Mouse (Mus musculus) lung, adult 2 months (tissue): ENCODE results near the gene Ephb1. TPM values are rescaled to one million over a fixed set of nuclear protein-coding genes. Genes with fewer than 3 reads are reported as not detected.

ENCODE experiments used
- DNase-seq: peaks from one replicate; pipeline ENCODE4 v3.0.0; 2022
- H3K4me1 ChIP-seq: fragments of 200-500 bp; 2 replicates; pipeline ENCODE4 v1.6.1; 2011; ENCODE audit warnings: low read length; ENCODE audit not compliant: control insufficient read depth, insufficient read depth
- H3K4me3 ChIP-seq: fragments of 200-500 bp; replicated peaks from 2 replicates; pipeline ENCODE3; 2011; ENCODE audit warnings: low read depth, mild to moderate bottlenecking, control low read depth, low read length; ENCODE audit errors: extremely low read depth
- CTCF ChIP-seq: fragments of 200-500 bp; IDR thresholded peaks from 2 replicates; pipeline ENCODE4 v1.5.1; 2011; ENCODE audit warnings: mild to moderate bottlenecking, low read length, control low read depth; ENCODE audit not compliant: insufficient read depth
- POLR2A ChIP-seq: fragments of 200-500 bp; IDR thresholded peaks from 2 replicates; pipeline ENCODE4 v1.6.1; 2011; ENCODE audit warnings: low read depth, mild to moderate bottlenecking, control low read depth, low read length, borderline replicate concordance; ENCODE audit errors: extremely low read depth
- WGBS: fragments of 180-500 bp; shearing (Covaris S2); methylation state at CpG from one replicate; pipeline ENCODE4 v1.1.7; 2018; 5-methylcytosine and 5-hydroxymethylcytosine counted together
- polyA plus RNA-seq: library from polyadenylated mRNA; depleted of rRNA; stranded (reverse); fragments of >200 nt; gene quantifications from 2 replicates; pipeline ENCODE4 v1.2.3, GENCODE M21; 2012

The Ephb1 gene
- polyA plus RNA-seq, 1 experiment: 1.1 TPM

DNA sequence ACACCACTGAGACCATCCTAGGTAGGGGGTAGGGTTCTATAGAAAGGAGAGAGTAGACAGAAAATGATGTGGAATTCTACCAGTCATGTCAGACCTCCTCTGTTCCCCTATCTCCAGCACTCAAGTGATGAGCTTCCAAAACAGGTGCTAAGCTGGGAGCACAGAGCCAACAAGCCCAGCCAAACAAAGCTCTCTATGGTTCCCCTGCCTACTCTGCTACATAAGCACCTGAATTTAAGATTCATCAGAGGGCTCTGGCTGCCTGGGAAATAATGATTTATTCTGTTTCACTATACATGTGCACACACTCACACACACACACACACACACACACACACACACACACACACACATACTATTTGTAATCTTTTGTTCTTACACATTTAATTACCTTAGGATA, 216.3 kb downstream of the Ephb1 start:
- DNase-seq: no peak
- Histone ChIP-seq H3K4me3 (no peak overlapping the region), H3K4me1 (no peaks in the 10 kb centered on the region)
- TF ChIP-seq POLR2A (no peak), CTCF (no peak)

DNA sequence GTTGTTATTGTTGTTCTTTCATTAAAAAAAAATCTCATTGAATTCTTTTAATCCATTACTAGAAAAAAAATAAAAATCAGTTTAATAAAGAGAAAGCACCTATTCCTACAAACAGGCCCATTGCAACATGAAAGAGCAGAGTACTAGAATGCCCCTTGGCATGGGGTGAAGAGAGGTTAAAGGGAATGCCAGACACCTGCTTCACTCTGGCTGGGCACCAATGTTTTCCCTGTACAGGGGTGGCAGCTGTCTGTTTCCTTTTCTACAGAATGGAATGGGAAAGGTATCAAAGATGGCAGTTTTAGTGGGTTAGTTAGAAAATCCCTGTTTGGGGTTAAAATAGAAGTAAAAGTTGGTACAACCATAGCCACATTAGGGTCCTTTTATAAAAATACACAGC, 224.0 kb downstream of the Ephb1 start:
- no peak overlapping the region for H3K4me3 ChIP-seq
- no peak for DNase-seq
- H3K4me1 ChIP-seq: no peaks in the 10 kb centered on the region
- TF ChIP-seq CTCF: no peak
- no peak for TF ChIP-seq POLR2A

DNA sequence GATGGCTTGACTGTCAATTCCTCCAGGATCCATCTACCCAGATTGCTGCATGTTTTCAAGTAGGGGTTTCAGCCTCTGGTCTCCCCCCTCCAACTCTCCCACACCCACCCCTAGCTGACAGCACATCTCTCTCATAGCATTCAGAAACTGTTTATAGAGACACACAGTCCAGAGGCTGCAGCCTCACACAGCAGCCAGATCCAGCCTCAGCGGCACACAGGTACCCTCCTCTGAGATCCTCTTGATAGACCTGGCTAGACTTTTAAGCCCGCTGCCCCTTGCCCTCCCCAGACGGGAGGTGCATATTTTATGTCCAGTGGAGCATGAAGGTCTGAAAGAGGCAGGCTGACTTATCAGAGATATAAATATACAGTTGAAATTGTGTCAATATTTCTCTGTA, 228.0 kb downstream of the Ephb1 start:
- WGBS: 43% methylated on average over 3 of the region's 3 CpGs
- Histone ChIP-seq H3K4me1 (no peaks in the 10 kb centered on the region), H3K4me3 (no peak overlapping the region)
- no peak for DNase-seq
- no peak for TF ChIP-seq POLR2A
- no peak for TF ChIP-seq CTCF

DNA sequence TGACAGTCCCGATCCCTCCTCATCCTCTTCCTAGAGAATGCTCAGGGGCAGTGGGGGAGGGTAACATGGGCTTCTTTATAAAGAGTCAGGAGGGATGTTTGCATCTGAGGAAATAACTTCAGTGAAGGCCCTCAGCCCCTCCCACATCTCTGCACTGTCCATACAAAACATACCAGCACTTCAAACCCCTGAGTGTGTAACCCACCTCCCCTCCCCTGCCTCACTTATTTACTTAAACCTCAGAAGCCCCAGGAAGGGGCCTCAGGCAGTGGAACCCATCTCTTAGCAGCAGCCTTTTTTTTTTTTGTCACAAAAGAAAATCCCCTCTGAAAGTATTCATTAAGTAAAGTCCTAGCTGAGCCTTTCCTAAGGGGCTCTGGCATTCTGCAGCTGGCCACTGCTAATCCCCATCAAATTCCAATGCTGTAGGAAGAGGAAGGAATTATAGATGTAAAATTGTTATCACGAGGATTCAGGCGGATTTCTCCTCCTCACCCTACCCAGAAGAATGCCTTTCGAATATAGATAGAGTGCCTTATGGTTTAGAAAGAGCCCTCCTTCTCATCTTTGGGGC, 231.5 kb downstream of the Ephb1 start:
- DNase-seq: no peak
- 39% methylated on average over 4 of the region's 4 CpGs for WGBS
- TF ChIP-seq CTCF (no peak), POLR2A (no peak)
- H3K4me3 ChIP-seq: no peak overlapping the region
- no peaks in the 10 kb centered on the region for H3K4me1 ChIP-seq

DNA sequence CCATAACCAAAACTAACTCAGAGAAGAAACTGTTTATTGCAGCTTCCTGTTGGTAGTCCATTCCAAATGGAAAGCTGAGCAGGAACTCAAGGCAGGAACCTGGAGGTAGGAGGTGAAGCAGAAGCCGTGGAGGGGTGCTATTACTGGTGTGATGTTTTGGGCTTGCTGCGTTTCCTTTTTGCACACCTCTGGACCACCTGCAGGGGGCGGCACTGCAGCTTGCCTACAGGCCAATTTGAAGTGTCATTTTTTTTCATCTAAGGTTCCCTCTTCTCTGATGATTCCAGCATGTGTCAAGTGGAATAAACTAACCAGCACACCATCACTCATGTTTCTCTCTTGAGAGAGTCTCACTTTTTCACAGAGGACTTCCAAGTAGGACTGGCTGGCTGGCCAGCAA, 235.1 kb downstream of the Ephb1 start:
- WGBS: 68% methylated on average over 3 of the region's 3 CpGs
- DNase-seq: no peak
- no peaks in the 10 kb centered on the region for H3K4me1 ChIP-seq
- peak; percentile 16; the same call in 1 of the 2 replicates for TF ChIP-seq CTCF
- TF ChIP-seq POLR2A: no peak
- H3K4me3 ChIP-seq: no peak overlapping the region

DNA sequence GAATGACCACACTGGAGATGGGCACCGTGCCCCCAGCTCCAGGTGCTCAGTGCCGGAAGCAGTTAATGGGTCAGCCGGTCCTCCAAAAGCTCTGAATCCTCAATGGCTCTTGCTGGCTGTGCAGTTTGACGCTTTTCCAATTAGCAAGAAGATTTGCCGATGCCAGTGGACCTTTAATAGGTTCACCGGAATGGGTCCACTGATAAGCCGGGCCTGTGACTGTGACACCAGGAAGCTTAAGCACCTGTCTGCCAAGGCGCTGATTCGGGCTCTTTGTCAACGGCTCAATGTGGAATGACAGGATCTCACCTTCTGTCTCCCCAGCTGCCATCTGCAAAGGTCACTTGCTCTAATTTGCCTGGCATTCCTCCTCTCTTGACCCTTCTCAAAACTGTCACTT, 239.2 kb downstream of the Ephb1 start:
- 89% methylated on average over 10 of the region's 10 CpGs for WGBS
- no peak overlapping the region for H3K4me3 ChIP-seq
- DNase-seq: no peak
- TF ChIP-seq CTCF (no peak), POLR2A (no peak)
- H3K4me1 ChIP-seq: no peaks in the 10 kb centered on the region

DNA sequence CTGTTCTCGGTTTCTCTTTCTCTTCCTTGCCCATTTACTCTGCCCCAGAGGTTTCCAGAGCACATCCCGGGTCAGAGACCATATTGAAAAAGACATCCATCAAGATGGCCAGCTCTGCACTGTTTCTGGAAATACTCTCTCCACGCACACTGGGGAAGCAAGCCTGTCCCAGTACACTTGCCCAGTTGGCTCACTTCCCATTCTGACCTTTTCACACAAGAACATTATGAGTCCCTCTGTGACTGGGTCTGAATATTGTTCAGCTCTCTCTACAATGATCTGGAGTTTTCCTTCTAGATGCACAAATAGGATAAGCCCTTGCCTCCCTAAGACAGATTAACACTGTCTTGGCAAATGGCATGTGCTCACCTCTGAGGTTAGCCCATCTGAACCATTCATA, 243.0 kb downstream of the Ephb1 start:
- 40% methylated on average over 3 of the region's 3 CpGs for WGBS
- Histone ChIP-seq H3K4me1 (no peaks in the 10 kb centered on the region), H3K4me3 (no peak overlapping the region)
- DNase-seq: no peak
- TF ChIP-seq POLR2A: no peak
- TF ChIP-seq CTCF: no peak

DNA sequence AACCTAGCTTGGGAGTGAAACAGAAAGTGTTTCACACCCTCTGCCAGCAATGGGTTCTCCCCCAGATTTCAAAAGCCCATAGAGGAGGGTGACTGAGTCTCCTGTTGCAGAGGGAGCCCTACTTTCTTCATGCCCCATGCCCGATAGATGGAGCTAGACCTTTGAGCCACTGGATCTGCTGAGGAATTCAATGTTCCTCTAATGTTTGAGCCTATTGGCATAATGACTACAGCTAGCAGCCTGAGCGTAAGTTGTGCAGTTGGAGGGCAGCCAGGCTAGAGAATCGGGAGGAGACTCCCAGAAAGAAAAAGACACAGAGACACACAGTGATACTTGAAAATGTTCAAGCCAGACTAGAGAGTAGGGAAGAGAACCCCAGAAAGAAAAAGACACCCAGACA, 246.5 kb downstream of the Ephb1 start:
- Histone ChIP-seq H3K4me1 (no peaks in the 10 kb centered on the region), H3K4me3 (no peak overlapping the region)
- DNase-seq: no peak
- WGBS: 65% methylated on average over 3 of the region's 3 CpGs
- TF ChIP-seq CTCF: no peak
- TF ChIP-seq POLR2A: no peak

DNA sequence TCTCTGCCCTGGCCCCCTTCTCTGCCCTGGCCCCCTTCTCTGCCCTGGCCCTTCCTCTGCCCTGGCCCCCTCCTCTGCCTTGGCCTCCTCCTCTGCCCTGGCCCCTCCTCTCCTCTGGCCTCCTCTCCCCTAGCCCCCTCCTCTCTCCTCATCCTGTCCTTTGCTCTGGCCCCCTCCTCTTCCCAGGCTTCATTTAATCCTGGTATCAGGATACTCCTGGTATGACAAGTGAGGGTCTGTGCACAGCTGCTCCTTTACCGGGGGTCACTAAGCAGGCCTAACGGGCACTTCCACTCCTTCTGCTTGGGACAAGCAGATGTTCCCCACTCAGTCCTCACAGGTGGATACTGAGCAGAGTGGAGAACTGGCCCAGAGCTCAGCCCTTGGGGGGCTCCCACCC, 247.3 kb downstream of the Ephb1 start:
- DNase-seq: no peak
- Histone ChIP-seq H3K4me3 (no peak overlapping the region), H3K4me1 (no peaks in the 10 kb centered on the region)
- TF ChIP-seq POLR2A (no peak), CTCF (no peak)
- WGBS: 68% methylated on average over 2 of the region's 2 CpGs

DNA sequence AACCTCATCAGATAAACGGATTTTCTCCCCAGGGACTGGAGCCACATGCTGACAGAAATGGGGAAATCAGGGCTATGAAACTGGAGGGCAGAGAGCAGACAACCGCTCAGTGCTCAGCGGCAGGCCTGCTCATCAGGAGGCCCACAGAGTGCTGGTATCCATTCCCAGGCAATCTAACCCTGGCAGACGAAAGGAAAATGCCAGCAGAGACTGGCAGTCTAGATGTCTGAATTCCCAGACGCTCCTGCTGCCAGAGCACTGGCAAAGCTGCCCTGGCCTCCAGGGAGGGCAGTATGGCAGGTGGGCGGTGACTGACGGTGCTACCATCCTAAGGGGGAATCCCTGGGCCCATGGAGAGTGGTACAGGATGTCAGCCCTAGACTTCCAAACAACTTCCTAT, 257.7 kb downstream of the Ephb1 start:
- no peak for DNase-seq
- no peaks in the 10 kb centered on the region for H3K4me1 ChIP-seq
- no peak overlapping the region for H3K4me3 ChIP-seq
- no peak for TF ChIP-seq POLR2A
- TF ChIP-seq CTCF: no peak
- 46% methylated on average over 7 of the region's 7 CpGs for WGBS

DNA sequence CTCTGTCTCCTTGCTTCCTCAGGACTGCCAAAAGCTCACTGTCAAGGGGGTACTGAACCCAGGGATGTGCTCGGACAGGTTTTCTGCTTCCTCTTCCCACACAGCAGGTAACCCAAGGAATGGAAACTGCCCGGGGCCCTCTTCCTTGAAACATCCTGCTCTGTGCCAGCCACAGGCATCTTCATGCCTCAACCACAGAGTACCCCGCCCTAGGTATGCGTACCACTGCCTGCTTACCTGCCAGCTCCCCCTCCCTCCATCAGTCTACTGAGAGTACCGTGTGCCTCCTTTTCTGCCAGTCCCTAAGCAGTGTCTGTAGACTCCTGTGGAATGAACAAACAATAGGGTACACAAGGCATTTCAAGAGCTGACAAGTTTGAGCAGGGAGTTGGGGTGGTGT, 265.9 kb downstream of the Ephb1 start:
- Histone ChIP-seq H3K4me3 (no peak overlapping the region), H3K4me1 (no peaks in the 10 kb centered on the region)
- WGBS: 64% methylated on average over 5 of the region's 5 CpGs
- no peak for DNase-seq
- TF ChIP-seq CTCF (no peak), POLR2A (no peak)
